Mouse (Mus musculus) NIH3T3 (cell line): ENCODE results near the gene Pdlim3.
"Not testable (repeated sequence)": the region's sequence is repeated elsewhere in the genome, so short reads cannot be mapped to it uniquely, and the experiment has no call there.

ENCODE experiments used
- DNase-seq: peaks from one replicate; pipeline ENCODE4 v3.0.0-alpha.2; 2012; ENCODE audit warnings: low read depth

The Pdlim3 gene

GRCm38 (mm10) chr8:45885202-45885685, at the start of gene Pdlim3:
Gene Pdlim3 (plus strand): TSS chr8:45885461.
- DNase-seq, result no peak

DNA sequence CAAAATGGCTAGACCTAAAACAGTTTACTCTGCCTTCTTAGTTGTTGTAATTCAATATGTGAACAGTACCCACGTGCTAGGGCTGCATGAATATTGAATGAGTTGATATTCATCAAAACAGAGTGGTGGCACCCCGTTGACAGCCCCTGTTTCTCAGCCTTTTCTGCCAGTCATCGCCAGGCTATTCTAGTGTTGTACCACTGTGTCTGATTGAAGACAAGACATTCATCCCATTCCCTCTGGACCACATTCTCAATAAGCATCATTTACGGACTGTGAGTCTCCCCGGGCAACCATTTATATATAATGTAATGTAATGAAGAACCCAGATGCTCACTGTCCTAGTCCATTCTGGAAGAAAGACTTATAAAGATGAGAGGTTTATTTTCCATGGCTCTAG, 42.0 kb upstream of the Pdlim3 start:
- no peak for DNase-seq

DNA sequence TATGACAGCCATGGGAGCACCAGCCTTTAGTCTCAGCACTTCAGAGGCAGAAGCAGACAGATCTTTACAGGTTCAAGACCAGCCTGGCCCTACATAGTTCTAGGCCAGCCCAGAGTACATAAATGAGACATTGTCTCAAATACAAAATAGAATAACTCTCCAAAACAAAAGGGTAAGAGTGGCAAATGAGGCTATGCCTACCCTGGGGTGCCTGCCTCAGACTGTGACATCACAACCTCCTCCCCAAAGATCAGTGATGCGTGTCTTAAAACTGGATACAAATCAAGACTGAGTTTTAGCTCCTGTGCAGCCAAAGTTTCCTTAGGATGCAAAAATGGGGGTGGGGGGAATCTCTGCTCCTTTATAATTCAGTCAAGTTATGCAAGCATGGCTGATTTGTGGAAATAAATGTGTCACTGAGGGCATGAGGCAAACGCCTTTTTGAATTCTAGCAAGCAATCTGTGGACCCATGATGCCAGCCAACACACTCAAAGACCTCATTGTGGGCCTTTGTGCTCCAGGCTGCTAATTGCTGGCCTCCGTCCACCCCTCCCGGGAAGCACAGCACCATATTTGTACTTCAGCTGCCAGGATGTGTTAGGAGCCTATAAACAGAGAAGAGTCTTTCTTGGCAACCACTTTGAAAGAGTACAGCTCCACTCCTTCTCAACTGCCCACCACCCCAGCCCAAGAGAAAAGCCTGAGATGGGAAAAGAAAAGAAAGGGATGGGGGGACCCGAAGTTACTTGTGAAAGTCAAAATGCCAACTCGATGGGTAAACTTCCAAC, 41.0 kb upstream of the Pdlim3 start:
- no peak for DNase-seq

- DNase-seq, result no peak
Observed at GRCm38 (mm10) chr8:45844911-45845481, 40.3 kb upstream of the Pdlim3 start.

GRCm38 (mm10) chr8:45845906-45846305, 39.4 kb upstream of the Pdlim3 start:
- no peak for DNase-seq

GRCm38 (mm10) chr8:45855118-45855517, 30.1 kb upstream of the Pdlim3 start:
- DNase-seq, result no peak

DNA sequence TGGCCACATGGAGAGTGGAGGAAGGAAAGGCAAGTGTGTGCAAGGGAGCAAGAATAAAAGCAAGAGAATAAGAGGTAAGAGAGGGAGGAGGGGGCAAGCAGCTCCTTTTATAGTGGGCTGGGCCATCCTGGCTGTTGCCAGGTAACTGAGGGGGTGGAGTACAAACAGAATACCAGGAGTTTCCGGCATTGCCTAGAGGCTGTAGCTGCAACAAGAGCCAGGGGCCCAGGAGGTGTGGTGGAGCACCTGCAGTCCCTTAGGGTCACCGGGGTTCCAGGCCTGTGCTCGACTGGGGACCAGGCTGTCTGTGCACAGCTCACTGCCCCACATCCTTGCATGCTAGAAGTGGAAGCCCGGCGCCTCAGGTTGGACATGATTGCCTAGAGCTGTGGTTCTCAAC, 27.5 kb upstream of the Pdlim3 start:
- DNase-seq, result no peak

DNA sequence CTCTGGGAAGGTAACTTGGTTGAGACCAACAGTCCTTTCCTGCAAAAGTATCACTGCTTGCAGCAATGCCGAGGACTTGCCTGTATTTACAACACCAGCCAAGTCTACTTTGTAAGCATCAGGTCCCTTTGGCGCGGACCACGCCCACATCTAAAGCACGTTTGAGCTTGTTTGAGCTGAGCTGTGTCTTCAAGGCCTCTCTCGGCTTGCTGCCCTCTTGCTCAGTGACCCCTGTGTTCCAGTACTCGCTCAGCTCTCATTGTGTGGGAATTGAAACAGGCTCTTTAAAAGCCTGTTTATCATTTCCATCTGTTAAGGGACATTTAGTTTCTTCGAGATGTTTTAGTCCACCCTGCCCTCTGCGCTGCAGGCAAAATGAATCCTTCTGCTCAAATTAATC, 26.9 kb upstream of the Pdlim3 start:
- peak; percentile 8 for DNase-seq

- not testable (repeated sequence) for DNase-seq
Observed at GRCm38 (mm10) chr8:45871587-45871986, 13.7 kb upstream of the Pdlim3 start.

DNA sequence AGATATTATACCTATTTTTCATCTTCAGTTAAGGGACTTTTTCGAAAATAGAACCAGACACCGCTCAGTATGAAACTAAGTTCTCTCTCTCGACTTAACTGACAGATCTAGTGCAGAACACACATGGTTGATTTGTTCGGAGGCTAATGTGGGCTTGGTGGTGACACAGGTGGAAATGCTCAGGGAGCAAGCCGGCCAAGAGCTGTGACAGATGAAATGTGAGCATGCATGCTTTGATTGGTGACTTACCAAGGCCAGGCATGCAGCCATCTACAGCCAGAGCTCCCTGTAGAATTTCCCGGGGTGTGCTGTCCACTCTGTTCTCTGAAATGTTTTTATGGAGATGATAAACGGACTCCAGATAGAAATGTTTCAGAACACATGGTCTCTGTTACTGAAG, 13.2 kb upstream of the Pdlim3 start:
- DNase-seq, result no peak

DNA sequence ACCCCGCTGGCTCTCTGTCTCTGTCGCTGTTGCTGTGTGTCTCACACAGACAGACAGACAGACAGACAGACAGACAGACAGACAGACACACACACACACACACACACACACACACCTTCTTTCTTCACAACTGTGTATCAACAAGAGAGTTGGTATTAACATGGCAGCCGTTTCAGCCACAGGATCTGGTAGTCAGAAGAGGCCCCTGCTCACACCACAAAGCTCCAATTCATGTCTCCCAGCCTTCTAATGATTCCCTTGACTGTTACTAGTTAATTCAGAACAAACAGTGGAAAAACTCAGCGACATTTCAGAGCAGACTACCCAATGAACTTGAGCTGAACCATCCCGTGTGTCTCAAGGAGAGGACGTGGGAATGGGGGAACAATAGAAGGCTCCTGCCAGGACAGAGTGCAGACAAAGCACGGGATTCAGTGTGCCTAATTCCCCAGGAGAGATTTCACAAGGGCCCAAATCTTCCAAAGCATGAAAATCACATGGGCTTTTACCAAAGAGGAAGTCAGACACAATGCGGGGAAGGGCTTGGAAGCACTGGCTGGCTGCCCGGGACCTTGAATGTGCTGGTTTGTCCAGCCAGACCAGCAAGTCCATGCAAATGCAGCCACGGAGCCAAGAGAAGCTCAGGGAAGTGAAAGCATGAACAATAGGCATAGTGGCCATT, 10.2 kb upstream of the Pdlim3 start:
- peak; percentile 52 for DNase-seq

DNA sequence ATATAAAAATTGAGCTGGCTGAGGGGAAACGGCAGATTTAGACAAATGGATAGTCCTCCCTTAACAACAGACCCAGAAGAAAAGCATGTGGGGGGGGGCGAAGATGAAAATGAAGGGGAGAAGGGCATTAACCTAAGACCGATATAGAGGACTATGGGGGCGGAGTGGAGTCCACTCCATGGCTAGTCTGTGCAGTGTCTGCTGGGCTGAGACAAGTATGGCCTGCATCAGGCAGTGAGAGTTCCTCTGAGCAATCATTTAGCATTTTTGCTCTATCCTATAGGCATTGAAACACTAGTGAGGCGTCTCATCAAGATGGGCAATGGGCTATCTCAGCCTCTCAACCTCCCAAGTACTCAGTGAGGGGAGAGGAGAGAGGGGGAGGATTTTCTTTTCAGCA, 8.9 kb upstream of the Pdlim3 start:
- no peak for DNase-seq

DNA sequence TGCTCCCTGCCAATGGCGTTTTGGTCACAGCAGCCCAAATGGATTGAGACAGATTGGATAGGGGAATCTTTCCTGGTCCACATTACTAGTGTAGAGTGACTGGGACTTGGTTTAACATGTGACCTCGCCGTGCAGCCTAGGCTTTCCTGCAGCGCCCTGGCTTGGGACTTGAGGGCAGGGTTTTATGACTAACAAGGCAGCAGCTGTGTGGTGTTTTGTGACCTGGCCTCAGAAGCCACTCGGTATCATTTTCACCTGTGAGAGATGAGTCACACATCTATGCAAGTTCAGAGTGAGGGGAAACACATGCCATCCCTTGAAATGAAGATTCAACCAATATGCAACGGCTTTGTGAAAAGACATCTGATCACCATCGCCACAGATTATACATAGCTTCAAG, 7.6 kb upstream of the Pdlim3 start:
- DNase-seq, result no peak

GRCm38 (mm10) chr8:45880457-45880856, 4.8 kb upstream of the Pdlim3 start:
- DNase-seq, result no peak

DNA sequence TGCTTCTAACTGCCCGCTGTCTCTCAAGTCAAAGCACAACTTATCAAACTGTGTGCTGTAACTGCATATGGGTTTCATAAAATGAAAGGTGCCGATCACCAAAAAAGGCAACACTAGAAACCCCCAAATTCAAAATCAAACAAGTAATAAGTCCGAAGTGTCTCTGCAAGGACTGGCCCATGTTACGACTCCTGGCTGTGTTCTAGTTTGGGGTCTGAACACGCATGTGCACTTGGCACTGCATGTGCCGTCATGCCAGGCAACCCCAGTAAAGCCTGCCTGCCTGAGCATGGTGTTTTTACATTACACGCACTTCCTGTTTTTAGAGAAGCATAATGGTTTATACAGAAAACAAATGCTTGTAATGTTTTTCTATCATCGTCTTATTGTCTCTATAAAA, 3.5 kb upstream of the Pdlim3 start:
- DNase-seq, result no peak

DNA sequence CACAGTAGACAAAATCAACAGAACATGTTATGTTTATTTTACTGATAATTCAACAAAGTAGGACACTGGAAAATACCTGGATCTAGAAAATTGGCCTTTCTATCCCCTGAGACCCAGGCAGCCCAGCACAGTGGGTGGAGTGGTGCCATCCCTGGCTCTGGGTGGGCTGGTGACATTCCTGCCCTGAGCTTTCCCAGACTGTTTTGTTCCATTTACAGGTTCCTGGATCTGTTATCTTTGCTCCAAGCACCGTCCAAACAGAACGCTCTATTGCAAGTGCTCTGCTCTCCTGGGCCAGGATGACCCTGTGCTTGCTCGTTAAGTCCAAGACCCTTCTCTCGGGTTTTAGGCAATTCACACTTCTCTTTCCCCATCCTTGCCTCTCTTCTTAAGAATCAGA, 1.5 kb upstream of the Pdlim3 start:
- DNase-seq, result no peak

- DNase-seq, result no peak
Observed at GRCm38 (mm10) chr8:45884552-45884951, 709 bp upstream of the Pdlim3 start.

GRCm38 (mm10) chr8:45885775-45886174, 514 bp downstream of the Pdlim3 start:
- no peak for DNase-seq

GRCm38 (mm10) chr8:45889737-45890136, 4.5 kb downstream of the Pdlim3 start:
- DNase-seq, result no peak

GRCm38 (mm10) chr8:45896590-45896989, 11.3 kb downstream of the Pdlim3 start:
- no peak for DNase-seq

GRCm38 (mm10) chr8:45899783-45900182, 14.5 kb downstream of the Pdlim3 start:
- no peak for DNase-seq

DNA sequence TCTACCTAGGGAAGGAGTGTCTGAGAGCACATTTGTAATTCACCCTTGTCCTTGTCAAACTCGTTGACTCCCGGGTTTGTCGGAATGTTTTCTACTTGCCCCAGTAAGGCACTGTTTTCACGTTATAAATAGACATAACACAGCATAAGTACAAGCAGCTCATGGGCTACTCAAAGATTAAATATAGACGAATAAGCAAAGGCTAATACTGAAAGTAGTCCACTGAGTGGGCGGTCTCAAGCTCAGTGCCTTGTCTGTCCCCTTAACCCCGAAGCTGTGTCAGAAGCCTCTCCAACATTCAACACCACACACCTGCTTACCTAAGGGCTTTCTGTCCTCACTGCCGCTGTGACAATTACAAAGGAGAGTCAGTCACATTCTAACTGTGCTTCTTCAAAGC, 16.4 kb downstream of the Pdlim3 start:
- no peak for DNase-seq

DNA sequence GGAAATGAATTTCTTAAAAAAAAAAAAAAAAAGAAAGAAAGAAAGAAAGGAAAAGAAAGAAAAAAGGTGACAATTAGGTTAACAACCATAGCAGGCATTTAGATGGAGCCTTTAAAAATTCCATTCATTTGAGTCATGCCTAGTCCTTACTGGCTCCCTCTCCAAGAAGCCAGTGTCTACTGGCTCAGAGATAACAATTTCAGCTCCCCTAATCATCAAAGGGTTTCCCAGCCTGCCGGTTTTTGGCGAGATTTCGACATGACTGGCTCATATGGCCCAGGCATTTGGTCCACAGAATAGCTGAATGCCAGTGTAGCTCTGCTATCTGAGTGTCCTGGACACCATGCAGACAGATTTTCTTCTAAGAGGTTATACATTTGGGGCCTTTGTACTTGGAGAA, 18.4 kb downstream of the Pdlim3 start:
- DNase-seq, result peak; percentile 6
